Mouse (Mus musculus) forebrain, embryonic 14.5 days (tissue): ENCODE data around the gene Foxj2. TPM values are rescaled to one million over a fixed set of nuclear protein-coding genes. Genes with fewer than 3 reads are reported as not detected.
A peak's percentile ranks its signal among the peaks of the same experiment; 100 is the strongest.

Experiments used
- ATAC-seq: fragments of 200-750 bp; cut with Nextera tagmentation; 2 replicates; pipeline ENCODE4 v1.8.0; 2017; ENCODE audit warnings: mild to moderate bottlenecking, moderate library complexity
- DNase-seq: peaks from one replicate; pipeline ENCODE4 v3.0.0-alpha.2; 2015; ENCODE audit warnings: low spot score
- H3K27ac ChIP-seq: fragments of 300-500 bp; sonication (generic); 2 replicates; pipeline ENCODE4 v1.5.1; 2014; ENCODE audit warnings: low read depth, mild to moderate bottlenecking, control low read depth, low read length, moderate library complexity
- H3K27me3 ChIP-seq: fragments of 300-500 bp; sonication (generic); replicated peaks from 2 replicates; pipeline ENCODE4 v1.6.1; 2014; ENCODE audit warnings: low read length, control low read depth, mixed read lengths; ENCODE audit not compliant: control insufficient read depth, insufficient read depth
- H3K36me3 ChIP-seq: fragments of 300-500 bp; sonication (generic); 2 replicates; pipeline ENCODE4 v1.6.1; 2014; ENCODE audit warnings: low read length, control low read depth; ENCODE audit not compliant: control insufficient read depth, insufficient read depth
- H3K4me1 ChIP-seq: fragments of 300-500 bp; sonication (generic); 2 replicates; pipeline ENCODE4 v1.6.1; 2014; ENCODE audit warnings: antibody characterized with exemption, low read length, control low read depth; ENCODE audit not compliant: control insufficient read depth, insufficient read depth
- H3K4me2 ChIP-seq: fragments of 300-500 bp; sonication (generic); 2 replicates; pipeline ENCODE4 v1.6.1; 2014; ENCODE audit warnings: mild to moderate bottlenecking, control low read depth, low read length
- H3K4me3 ChIP-seq: fragments of 300-500 bp; sonication (generic); 2 replicates; pipeline ENCODE4 v1.5.1; 2014; ENCODE audit warnings: low read depth, low read length, control low read depth
- H3K9ac ChIP-seq: fragments of 300-500 bp; sonication (generic); 2 replicates; pipeline ENCODE4 v1.6.1; 2014; ENCODE audit warnings: mild to moderate bottlenecking, low read length, control low read depth, moderate library complexity
- H3K9me3 ChIP-seq: fragments of 300-500 bp; sonication (generic); replicated peaks from 2 replicates; pipeline ENCODE4 v1.6.1; 2016; ENCODE audit warnings: low read length, control low read depth, mixed read lengths; ENCODE audit not compliant: control insufficient read depth
- WGBS: fragments of 180-500 bp; shearing (Covaris S2); extraction: QIAGEN DNeasy Blood & Tissue Kit; methylation state at CpG from one replicate; pipeline ENCODE4 v1.1.7; 2014; 5-methylcytosine and 5-hydroxymethylcytosine counted together
- polyA plus RNA-seq: library from polyadenylated mRNA; unstranded; fragments of >200 nt; fragmentation: Nextera tagmentation; extraction: Ambion mirVana; gene quantifications from 2 replicates; pipeline ENCODE4 v1.2.1, GENCODE M21; 2014

The Foxj2 gene
- 4.9 and 6.4 TPM in 2 replicates for polyA plus RNA-seq

GRCm38 (mm10) chr6:122819306-122820070, at the start of gene Foxj2:
Gene Foxj2 (plus strand): TSS chr6:122819914.
- WGBS: 2% methylated on average over 50 of the region's 61 CpGs

GRCm38 (mm10) chr6:122770760-122771315, 48.9 kb upstream of the Foxj2 start:
- H3K9me3 ChIP-seq: no peaks in the 10 kb centered on the region
- H3K4me2 ChIP-seq: no peak overlapping the region
- 87% methylated on average over 11 of the region's 11 CpGs for WGBS
- no peak for DNase-seq
- H3K9ac ChIP-seq: no peak overlapping the region
- H3K36me3 ChIP-seq: no peaks in the 10 kb centered on the region
- ATAC-seq: no peak
- peaks cover 6% of the 10 kb centered on the region; the same call in 1 of the 2 replicates for H3K4me1 ChIP-seq
- no peaks in the 10 kb centered on the region for H3K27me3 ChIP-seq
- H3K4me3 ChIP-seq: no peak overlapping the region
- no peak overlapping the region for H3K27ac ChIP-seq

More at GRCm38 (mm10) chr6:122819306-122820070, at the start of gene Foxj2:
- H3K4me1 ChIP-seq: peaks cover 18% of the 10 kb centered on the region
- H3K9me3 ChIP-seq: no peaks in the 10 kb centered on the region
- H3K27ac ChIP-seq: peak within 1 kb of the TSS; percentile 48; the same call in 1 of the 2 replicates
- no peaks in the 10 kb centered on the region for H3K27me3 ChIP-seq
- ATAC-seq (peak; percentile 91), DNase-seq (peak; percentile 52)
- H3K4me2 ChIP-seq: peak within 1 kb of the TSS; percentile 77
- no peaks in the 10 kb centered on the region for H3K36me3 ChIP-seq
- peak within 1 kb of the TSS; percentile 93 for H3K4me3 ChIP-seq
- H3K9ac ChIP-seq: peak within 1 kb of the TSS; percentile 91

DNA sequence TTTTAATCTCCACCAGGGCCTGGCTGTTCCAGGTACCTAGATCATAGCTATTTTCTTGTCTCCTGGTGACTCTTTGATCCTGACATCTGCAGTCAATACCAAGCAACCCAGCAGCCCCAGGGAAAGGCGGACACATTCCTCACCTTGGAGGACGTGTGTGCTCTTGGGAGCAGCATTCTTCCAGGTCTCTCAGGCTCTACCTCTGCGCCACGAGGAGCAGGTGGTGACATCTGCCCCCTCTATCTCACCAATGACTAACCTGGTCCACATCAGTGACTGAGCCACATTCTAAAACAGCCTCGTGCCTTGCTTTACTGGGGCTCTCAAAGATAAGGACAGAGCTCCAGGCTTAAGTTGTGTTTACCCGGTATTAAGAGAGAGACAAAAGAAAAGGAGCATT, 47.0 kb upstream of the Foxj2 start:
- no peak overlapping the region for H3K4me3 ChIP-seq
- peaks cover 3% of the 10 kb centered on the region; the same call in 1 of the 2 replicates for H3K4me1 ChIP-seq
- no peak for ATAC-seq
- 54% methylated on average over 6 of the region's 6 CpGs for WGBS
- H3K9ac ChIP-seq: no peak overlapping the region
- no peak for DNase-seq
- H3K36me3 ChIP-seq: no peaks in the 10 kb centered on the region
- H3K27ac ChIP-seq: no peak overlapping the region
- H3K9me3 ChIP-seq: no peaks in the 10 kb centered on the region
- H3K27me3 ChIP-seq: no peaks in the 10 kb centered on the region
- H3K4me2 ChIP-seq: no peak overlapping the region

GRCm38 (mm10) chr6:122774345-122774744, 45.4 kb upstream of the Foxj2 start:
- Histone ChIP-seq H3K4me3 (no peak overlapping the region), H3K27ac (no peak overlapping the region), H3K9me3 (no peaks in the 10 kb centered on the region), H3K4me1 (peaks cover 3% of the 10 kb centered on the region; the same call in 1 of the 2 replicates), H3K36me3 (no peaks in the 10 kb centered on the region), H3K9ac (no peak overlapping the region), H3K27me3 (no peaks in the 10 kb centered on the region), H3K4me2 (no peak overlapping the region)
- no peak for DNase-seq
- no peak for ATAC-seq
- 93% methylated on average over 1 of the region's 1 CpGs for WGBS

DNA sequence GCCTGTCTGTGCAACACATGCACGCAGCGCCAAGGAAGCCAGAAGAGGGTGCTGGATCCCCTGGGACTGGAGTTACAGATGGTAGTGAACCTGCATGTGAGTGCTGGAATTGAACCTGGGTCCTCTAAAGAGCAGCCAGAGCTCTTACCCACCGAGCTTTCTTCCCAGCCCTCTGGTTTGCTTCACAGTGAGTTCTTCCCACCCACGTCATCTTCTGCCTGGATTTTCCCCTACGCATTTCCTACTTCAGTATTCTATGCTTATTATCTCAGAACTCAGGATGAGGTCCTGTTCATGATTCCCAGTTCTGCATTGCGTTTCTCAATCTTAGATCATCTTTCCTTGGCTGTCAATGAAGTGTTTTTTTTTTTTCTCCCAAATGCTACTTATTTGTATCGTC, 43.7 kb upstream of the Foxj2 start:
- no peak overlapping the region for H3K4me3 ChIP-seq
- ATAC-seq: no peak
- 85% methylated on average over 7 of the region's 7 CpGs for WGBS

GRCm38 (mm10) chr6:122779916-122780315, 39.8 kb upstream of the Foxj2 start:
- no peak overlapping the region for H3K4me2 ChIP-seq
- H3K27me3 ChIP-seq: no peaks in the 10 kb centered on the region
- H3K4me1 ChIP-seq: no peaks in the 10 kb centered on the region
- DNase-seq: no peak
- 40% methylated on average over 1 of the region's 1 CpGs for WGBS
- no peak overlapping the region for H3K27ac ChIP-seq
- H3K9me3 ChIP-seq: no peaks in the 10 kb centered on the region
- no peak overlapping the region for H3K9ac ChIP-seq
- H3K36me3 ChIP-seq: no peaks in the 10 kb centered on the region
- no peak for ATAC-seq
- H3K4me3 ChIP-seq: no peak overlapping the region

More for the DNA sequence above, 43.7 kb upstream of the Foxj2 start:
- no peaks in the 10 kb centered on the region for H3K36me3 ChIP-seq
- no peaks in the 10 kb centered on the region for H3K9me3 ChIP-seq
- H3K27ac ChIP-seq: no peak overlapping the region
- no peak for DNase-seq
- no peaks in the 10 kb centered on the region for H3K27me3 ChIP-seq
- no peaks in the 10 kb centered on the region for H3K4me1 ChIP-seq
- H3K4me2 ChIP-seq: no peak overlapping the region
- H3K9ac ChIP-seq: no peak overlapping the region

DNA sequence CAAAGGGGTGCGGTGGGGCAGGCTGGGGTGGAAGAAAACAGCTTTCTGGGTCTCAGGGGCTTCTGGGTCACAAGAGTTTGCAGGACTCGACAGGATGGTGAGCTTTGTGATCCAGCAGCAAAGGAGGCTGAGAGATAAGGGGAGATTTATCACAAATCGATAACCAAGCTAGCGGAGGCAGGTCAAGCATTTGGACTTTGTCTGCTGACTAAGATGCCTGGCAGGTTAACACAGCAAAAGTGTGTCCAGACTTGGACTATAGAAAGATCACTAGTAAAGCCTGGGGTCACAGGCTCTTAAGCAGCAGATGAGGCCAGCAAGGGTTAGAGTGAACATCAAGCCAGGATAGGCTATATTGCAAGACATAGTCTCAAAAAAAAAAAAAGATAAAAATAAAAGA, 38.5 kb upstream of the Foxj2 start:
- ATAC-seq (no peak), DNase-seq (no peak)
- Histone ChIP-seq H3K9ac (no peak overlapping the region), H3K9me3 (no peaks in the 10 kb centered on the region), H3K4me3 (no peak overlapping the region), H3K36me3 (no peaks in the 10 kb centered on the region), H3K4me1 (no peaks in the 10 kb centered on the region), H3K27ac (no peak overlapping the region), H3K4me2 (no peak overlapping the region), H3K27me3 (no peaks in the 10 kb centered on the region)
- 73% methylated on average over 4 of the region's 4 CpGs for WGBS

- no peak overlapping the region for H3K27ac ChIP-seq
- no peaks in the 10 kb centered on the region for H3K4me1 ChIP-seq
- no peak overlapping the region for H3K9ac ChIP-seq
- H3K27me3 ChIP-seq: no peaks in the 10 kb centered on the region
- WGBS: 74% methylated on average over 3 of the region's 3 CpGs
- no peak overlapping the region for H3K4me3 ChIP-seq
- no peak overlapping the region for H3K4me2 ChIP-seq
- H3K36me3 ChIP-seq: no peaks in the 10 kb centered on the region
- H3K9me3 ChIP-seq: no peaks in the 10 kb centered on the region
- DNase-seq: no peak
- ATAC-seq: no peak
Observed at GRCm38 (mm10) chr6:122782164-122782563, 37.5 kb upstream of the Foxj2 start.

DNA sequence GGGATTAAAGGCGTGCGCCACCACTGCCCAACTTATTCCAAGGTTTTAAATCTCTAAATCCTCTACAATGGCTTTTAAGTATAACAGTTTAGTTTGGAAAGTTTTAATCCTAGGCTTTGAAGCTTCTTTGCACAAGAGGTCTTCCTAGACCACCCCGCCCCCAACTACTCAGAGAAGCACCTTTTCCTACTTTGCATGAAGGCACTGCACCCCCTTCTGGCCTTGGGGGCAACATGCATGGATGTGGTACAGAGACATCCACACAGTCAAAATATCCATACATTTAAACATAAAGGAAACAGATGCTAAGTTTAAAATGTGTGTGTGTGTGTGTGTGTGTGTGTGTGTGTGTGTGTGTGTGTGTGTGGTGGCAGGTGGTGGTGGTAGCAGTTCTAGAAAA, 34.8 kb upstream of the Foxj2 start:
- no peak overlapping the region for H3K9ac ChIP-seq
- H3K9me3 ChIP-seq: no peaks in the 10 kb centered on the region
- no peaks in the 10 kb centered on the region for H3K4me1 ChIP-seq
- DNase-seq (no peak), ATAC-seq (no peak)
- H3K27me3 ChIP-seq: no peaks in the 10 kb centered on the region
- 97% methylated on average over 3 of the region's 3 CpGs for WGBS
- no peak overlapping the region for H3K27ac ChIP-seq
- H3K4me2 ChIP-seq: no peak overlapping the region
- no peak overlapping the region for H3K4me3 ChIP-seq
- H3K36me3 ChIP-seq: no peaks in the 10 kb centered on the region
